Mouse (Mus musculus) lung, embryonic 16.5 days (tissue): ENCODE data around the gene Sass6. TPM values are rescaled to one million over a fixed set of nuclear protein-coding genes. Genes with fewer than 3 reads are reported as not detected.
"Not testable (repeated sequence)": the region's sequence is repeated elsewhere in the genome, so short reads cannot be mapped to it uniquely, and the experiment has no call there.

Source experiments
- ATAC-seq: fragments of 200-750 bp; cut with Nextera tagmentation; 2 replicates; pipeline ENCODE4 v1.8.0; 2017; ENCODE audit warnings: low read depth, mild to moderate bottlenecking, moderate library complexity
- H3K27ac ChIP-seq: fragments of 300-500 bp; sonication (generic); 2 replicates; pipeline ENCODE4 v1.5.1; 2014; ENCODE audit warnings: mild to moderate bottlenecking, control low read depth, low read length
- H3K27me3 ChIP-seq: fragments of 300-500 bp; sonication (generic); 2 replicates; pipeline ENCODE4 v1.6.1; 2014; ENCODE audit warnings: low read depth, low read length, mixed read lengths; ENCODE audit not compliant: control insufficient read depth, insufficient read depth
- H3K36me3 ChIP-seq: fragments of 300-500 bp; sonication (generic); 2 replicates; pipeline ENCODE4 v1.6.1; 2014; ENCODE audit warnings: low read length; ENCODE audit not compliant: control insufficient read depth, insufficient read depth
- H3K4me1 ChIP-seq: fragments of 300-500 bp; sonication (generic); replicated peaks from 2 replicates; pipeline ENCODE4 v1.6.1; 2014; ENCODE audit warnings: low read length, mixed read lengths; ENCODE audit not compliant: control insufficient read depth, insufficient read depth
- H3K4me2 ChIP-seq: fragments of 300-500 bp; sonication (generic); 2 replicates; pipeline ENCODE4 v1.6.1; 2014; ENCODE audit warnings: low read depth, low read length, control low read depth
- H3K4me3 ChIP-seq: fragments of 300-500 bp; sonication (generic); 2 replicates; pipeline ENCODE4 v1.5.1; 2014; ENCODE audit warnings: mild to moderate bottlenecking, low read length, control low read depth
- H3K9ac ChIP-seq: fragments of 300-500 bp; sonication (generic); 2 replicates; pipeline ENCODE4 v1.6.1; 2014; ENCODE audit warnings: low read length, control low read depth
- H3K9me3 ChIP-seq: fragments of 300-500 bp; sonication (generic); 2 replicates; pipeline ENCODE4 v1.6.1; 2016; ENCODE audit warnings: low read length; ENCODE audit not compliant: control insufficient read depth
- WGBS: fragments of 180-500 bp; shearing (Covaris S2); extraction: QIAGEN DNeasy Blood & Tissue Kit; methylation state at CpG from one replicate; pipeline ENCODE4 v1.1.7; 2014; 5-methylcytosine and 5-hydroxymethylcytosine counted together
- polyA plus RNA-seq: library from polyadenylated mRNA; unstranded; fragments of >200 nt; fragmentation: Nextera tagmentation; extraction: Ambion mirVana; gene quantifications from 2 replicates; pipeline ENCODE4 v1.2.1, GENCODE M21; 2015

The Sass6 gene
- polyA plus RNA-seq, 1 experiment from 2014 or later, result 29.2 TPM

- H3K4me2 ChIP-seq, result no peak overlapping the region
- H3K9ac ChIP-seq, result no peak overlapping the region
- H3K27ac ChIP-seq, result no peak overlapping the region
- H3K27me3 ChIP-seq, result no peaks in the 10 kb centered on the region
- no peak overlapping the region for H3K4me3 ChIP-seq
- peaks cover 26% of the 10 kb centered on the region for H3K36me3 ChIP-seq
- no peak for ATAC-seq
- no peaks in the 10 kb centered on the region for H3K4me1 ChIP-seq
- 85% methylated on average over 1 of the region's 1 CpGs for WGBS
- H3K9me3 ChIP-seq, result no peaks in the 10 kb centered on the region
Measured at GRCm38 (mm10) chr3:116640024-116640423, 45.2 kb downstream of the Sass6 start.

DNA sequence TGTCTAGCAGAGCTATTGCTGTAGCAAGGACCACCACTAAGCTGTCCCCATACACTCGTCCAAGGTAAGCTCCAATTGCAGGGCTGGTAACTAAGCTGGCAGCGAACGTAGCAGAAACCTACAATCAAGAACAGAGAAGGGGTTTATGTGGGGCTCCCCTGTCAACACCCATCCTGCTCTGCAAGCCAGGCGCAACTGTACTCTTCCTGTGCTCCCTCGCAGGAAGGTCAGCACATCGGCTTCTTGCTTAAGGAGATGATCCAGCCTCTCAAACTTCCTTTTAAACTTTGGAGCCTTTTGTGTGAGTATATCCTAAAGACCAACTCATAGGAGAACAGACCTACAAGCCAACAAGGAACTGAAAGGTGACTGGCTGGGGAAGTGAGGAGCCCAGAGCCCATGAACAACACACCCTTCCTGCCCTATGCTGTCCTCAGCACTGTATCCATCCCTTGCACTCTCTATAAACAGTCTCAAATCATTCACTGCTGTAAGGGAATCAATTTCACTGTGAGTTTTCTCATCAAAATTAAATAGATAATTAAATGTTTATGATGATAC is 47.1 kb downstream of the Sass6 start:
- Histone ChIP-seq H3K4me3 (no peak overlapping the region), H3K4me2 (no peak overlapping the region), H3K27ac (no peak overlapping the region), H3K9me3 (no peaks in the 10 kb centered on the region), H3K4me1 (no peaks in the 10 kb centered on the region), H3K27me3 (no peaks in the 10 kb centered on the region), H3K36me3 (peaks cover 19% of the 10 kb centered on the region), H3K9ac (no peak overlapping the region)
- ATAC-seq, result no peak
- WGBS, result 92% methylated on average over 6 of the region's 6 CpGs

GRCm38 (mm10) chr3:116642373-116642772 is 47.6 kb downstream of the Sass6 start:
- H3K4me1 ChIP-seq, result no peaks in the 10 kb centered on the region
- 90% methylated on average over 2 of the region's 2 CpGs for WGBS
- H3K27me3 ChIP-seq, result no peaks in the 10 kb centered on the region
- no peak overlapping the region for H3K9ac ChIP-seq
- H3K36me3 ChIP-seq, result peaks cover 19% of the 10 kb centered on the region
- H3K9me3 ChIP-seq, result no peaks in the 10 kb centered on the region
- no peak overlapping the region for H3K27ac ChIP-seq
- ATAC-seq, result no peak
- no peak overlapping the region for H3K4me2 ChIP-seq
- no peak overlapping the region for H3K4me3 ChIP-seq

DNA sequence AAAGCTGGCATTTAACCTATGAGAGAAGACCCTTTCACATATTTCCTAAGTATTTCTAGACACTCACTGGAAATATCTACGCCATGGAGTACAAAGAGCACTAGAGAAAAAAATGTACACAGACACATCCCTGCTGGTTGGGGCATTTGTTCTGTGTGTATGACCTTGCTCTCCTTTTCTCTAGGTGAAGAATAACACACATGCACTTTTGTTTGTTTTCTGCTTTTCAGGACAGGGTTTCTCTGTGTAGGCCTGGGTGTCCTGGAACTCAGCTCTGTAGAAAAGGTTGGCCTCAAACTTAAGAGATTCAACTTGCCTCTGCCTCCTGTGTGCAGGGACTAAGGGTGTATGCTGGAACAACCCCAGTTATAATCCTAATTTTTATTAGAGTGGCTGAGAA is 51.6 kb downstream of the Sass6 start:
- Histone ChIP-seq H3K9me3 (no peaks in the 10 kb centered on the region), H3K27ac (no peak overlapping the region), H3K27me3 (no peaks in the 10 kb centered on the region), H3K9ac (no peak overlapping the region), H3K4me2 (no peak overlapping the region), H3K4me1 (no peaks in the 10 kb centered on the region), H3K36me3 (peaks cover 8% of the 10 kb centered on the region), H3K4me3 (no peak overlapping the region)
- 85% methylated on average over 1 of the region's 1 CpGs for WGBS
- ATAC-seq, result no peak

DNA sequence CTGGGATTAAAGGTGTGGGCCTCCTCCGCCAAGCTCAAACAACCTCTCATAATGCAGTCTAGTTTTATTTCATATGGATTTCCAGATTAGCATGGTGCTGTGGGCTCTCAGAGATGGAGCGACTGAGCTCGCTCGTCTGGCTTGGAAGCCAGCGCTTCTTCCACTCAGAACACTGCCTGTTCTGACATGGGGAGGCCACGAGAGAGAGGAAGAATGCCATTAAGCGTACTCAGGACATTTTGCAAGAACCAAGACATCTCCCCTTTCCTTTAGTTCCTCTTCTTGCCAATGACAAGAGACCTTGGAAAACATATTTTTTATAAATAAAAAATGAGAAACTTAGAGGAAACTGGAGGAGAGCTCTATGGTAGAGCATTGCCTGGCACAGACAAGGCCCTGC is 54.0 kb downstream of the Sass6 start:
- ATAC-seq, result no peak
- no peak overlapping the region for H3K4me3 ChIP-seq
- no peak overlapping the region for H3K27ac ChIP-seq
- no peak overlapping the region for H3K9ac ChIP-seq
- no peaks in the 10 kb centered on the region for H3K27me3 ChIP-seq
- no peaks in the 10 kb centered on the region for H3K4me1 ChIP-seq
- peaks cover 4% of the 10 kb centered on the region for H3K36me3 ChIP-seq
- 91% methylated on average over 7 of the region's 7 CpGs for WGBS
- H3K9me3 ChIP-seq, result no peaks in the 10 kb centered on the region
- H3K4me2 ChIP-seq, result no peak overlapping the region

GRCm38 (mm10) chr3:116650698-116651097 is 55.9 kb downstream of the Sass6 start:
- 95% methylated on average over 9 of the region's 9 CpGs for WGBS
- no peak overlapping the region for H3K4me3 ChIP-seq
- H3K27ac ChIP-seq, result no peak overlapping the region
- no peak overlapping the region for H3K9ac ChIP-seq
- ATAC-seq, result no peak
- no peaks in the 10 kb centered on the region for H3K27me3 ChIP-seq
- no peaks in the 10 kb centered on the region for H3K9me3 ChIP-seq
- no peaks in the 10 kb centered on the region for H3K4me1 ChIP-seq
- peaks cover 4% of the 10 kb centered on the region for H3K36me3 ChIP-seq
- no peak overlapping the region for H3K4me2 ChIP-seq

DNA sequence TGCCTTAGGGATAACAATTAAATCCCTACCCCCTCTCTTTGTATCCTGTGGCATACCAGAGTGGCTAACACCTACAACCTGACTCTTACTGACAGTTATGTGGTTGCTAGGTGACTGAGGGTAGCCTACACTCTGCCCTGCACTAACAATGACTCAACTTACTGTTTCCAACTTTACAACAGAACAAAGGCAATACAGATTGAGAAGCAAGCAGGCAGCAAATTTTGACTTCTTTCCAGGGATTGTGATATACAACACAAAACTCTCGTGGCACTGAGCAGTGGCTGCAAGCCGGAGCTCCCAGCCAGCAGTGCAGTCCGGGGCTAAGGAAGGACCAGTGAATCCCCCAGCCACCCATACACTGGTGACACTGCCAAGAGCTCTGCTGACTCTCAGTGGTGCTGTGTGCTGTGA is 57.3 kb downstream of the Sass6 start:
- no peak for ATAC-seq
- no peaks in the 10 kb centered on the region for H3K9me3 ChIP-seq
- H3K4me3 ChIP-seq, result no peak overlapping the region
- no peak overlapping the region for H3K4me2 ChIP-seq
- no peak overlapping the region for H3K27ac ChIP-seq
- H3K36me3 ChIP-seq, result no peaks in the 10 kb centered on the region; the same call in 1 of the 2 replicates
- H3K27me3 ChIP-seq, result no peaks in the 10 kb centered on the region
- 63% methylated on average over 3 of the region's 3 CpGs for WGBS
- H3K4me1 ChIP-seq, result peaks cover 4% of the 10 kb centered on the region
- H3K9ac ChIP-seq, result no peak overlapping the region

GRCm38 (mm10) chr3:116653278-116653945 is 58.6 kb downstream of the Sass6 start:
- ATAC-seq, result no peak
- Histone ChIP-seq H3K4me3 (no peak overlapping the region), H3K27me3 (no peaks in the 10 kb centered on the region), H3K9me3 (no peaks in the 10 kb centered on the region), H3K9ac (no peak overlapping the region), H3K4me2 (no peak overlapping the region), H3K4me1 (peaks cover 12% of the 10 kb centered on the region), H3K27ac (no peak overlapping the region), H3K36me3 (no peaks in the 10 kb centered on the region; the same call in 1 of the 2 replicates)
- WGBS, result 62% methylated on average over 5 of the region's 5 CpGs

- peaks cover 14% of the 10 kb centered on the region for H3K4me1 ChIP-seq
- not testable (repeated sequence) for H3K9ac ChIP-seq, ATAC-seq, H3K27ac ChIP-seq, H3K36me3 ChIP-seq, H3K27me3 ChIP-seq, H3K4me3 ChIP-seq, H3K4me2 ChIP-seq, H3K9me3 ChIP-seq
- 89% methylated on average over 11 of the region's 11 CpGs for WGBS
Measured at GRCm38 (mm10) chr3:116654051-116654450, 59.3 kb downstream of the Sass6 start.
